Mouse (Mus musculus): ENCODE results near the gene Ms4a18. TPM values are rescaled to one million over a fixed set of nuclear protein-coding genes. Genes with fewer than 3 reads are reported as not detected.
"Not testable (repeated sequence)": the region's sequence is repeated elsewhere in the genome, so short reads cannot be mapped to it uniquely, and the experiment has no call there.

The Ms4a18 gene
- not detected in 2 replicates for polyA plus RNA-seq (2016; fragmentation: Nextera tagmentation; extraction: Ambion mirVana)

GRCm38 (mm10) chr19:11017891-11018290 lies at the start of gene Ms4a18:
Ms4a18 (minus strand) TSS chr19:11018031.
- no peak within 1 kb of the TSS for H3K4me3 ChIP-seq
- no peaks in the 10 kb centered on the region for H3K36me3 ChIP-seq
- 86% methylated on average over 3 of the region's 3 CpGs for WGBS
- H3K4me1 ChIP-seq = no peaks in the 10 kb centered on the region
- H3K9me3 ChIP-seq (replicated peaks) = no peaks in the 10 kb centered on the region
- H3K27me3 ChIP-seq (ENCODE audit: low read depth, poor library complexity, severe bottlenecking) = no peaks in the 10 kb centered on the region
- no peak within 1 kb of the TSS for H3K27ac ChIP-seq
- DNase-seq (ENCODE audit: low spot score) = no peak

- Histone ChIP-seq H3K4me1 (no peaks in the 10 kb centered on the region), H3K9me3 (replicated peaks) (no peaks in the 10 kb centered on the region), H3K27me3 (ENCODE audit: low read depth, poor library complexity, severe bottlenecking) (no peaks in the 10 kb centered on the region), H3K36me3 (no peaks in the 10 kb centered on the region), H3K27ac (no peak overlapping the region), H3K4me3 (no peak overlapping the region)
- 87% methylated on average over 2 of the region's 2 CpGs for WGBS
- no peak for DNase-seq (ENCODE audit: low spot score)
These were observed 47.5 kb upstream of the Ms4a18 start for GRCm38 (mm10) chr19:11065202-11065875.

GRCm38 (mm10) chr19:11060900-11061299 lies 43.1 kb upstream of the Ms4a18 start:
- no peak for DNase-seq (ENCODE audit: low spot score)
- Histone ChIP-seq H3K36me3 (no peaks in the 10 kb centered on the region), H3K4me1 (no peaks in the 10 kb centered on the region), H3K9me3 (replicated peaks) (no peaks in the 10 kb centered on the region), H3K27ac (no peak overlapping the region), H3K27me3 (ENCODE audit: low read depth, poor library complexity, severe bottlenecking) (no peaks in the 10 kb centered on the region), H3K4me3 (no peak overlapping the region)
- WGBS = 87% methylated on average over 1 of the region's 1 CpGs

DNA sequence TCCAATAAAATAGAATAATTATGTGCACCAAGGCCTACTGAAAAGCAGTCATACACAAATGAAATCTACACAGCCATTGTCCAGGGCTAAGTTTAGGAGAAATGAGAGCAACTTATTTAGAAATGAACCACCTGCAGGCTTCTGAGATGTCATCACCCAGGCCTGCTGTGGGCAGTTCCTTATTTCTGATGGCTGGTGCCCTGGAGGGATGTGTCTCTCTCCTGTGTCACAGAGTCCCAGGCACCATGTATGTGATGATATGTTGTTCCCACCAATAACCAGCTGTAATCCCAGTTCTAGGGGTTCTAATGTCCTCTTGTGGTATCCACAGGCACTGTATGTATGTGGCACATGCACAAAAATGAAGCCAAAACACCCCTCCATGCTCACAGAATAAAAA lies 42.1 kb upstream of the Ms4a18 start:
- H3K4me1 ChIP-seq = no peaks in the 10 kb centered on the region
- no peaks in the 10 kb centered on the region for H3K9me3 ChIP-seq (replicated peaks)
- no peak for DNase-seq (ENCODE audit: low spot score)
- no peak overlapping the region for H3K4me3 ChIP-seq
- H3K36me3 ChIP-seq = no peaks in the 10 kb centered on the region
- H3K27ac ChIP-seq = no peak overlapping the region
- H3K27me3 ChIP-seq (ENCODE audit: low read depth, poor library complexity, severe bottlenecking) = no peaks in the 10 kb centered on the region

DNA sequence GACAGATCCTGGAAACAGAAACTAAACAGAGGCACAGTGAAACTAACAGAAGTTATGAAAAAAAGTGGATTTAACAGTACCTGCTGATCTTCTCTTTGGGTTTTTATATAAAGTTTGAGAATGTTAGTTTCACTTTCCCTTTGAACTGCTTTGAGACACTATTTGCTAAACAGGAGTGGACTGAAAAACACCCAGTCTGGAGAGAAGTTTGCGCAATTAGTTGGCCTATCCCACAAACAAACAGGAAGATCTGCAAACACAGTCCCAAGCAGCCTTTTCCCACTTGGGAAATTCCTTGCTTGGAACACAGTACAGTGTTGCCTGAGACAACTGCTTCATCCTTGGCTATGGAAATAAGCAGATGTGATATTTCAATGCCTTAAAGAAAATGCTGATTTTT lies 37.9 kb upstream of the Ms4a18 start:
- 93% methylated on average over 1 of the region's 1 CpGs for WGBS

GRCm38 (mm10) chr19:11053277-11053676 lies 35.4 kb upstream of the Ms4a18 start:
- DNase-seq (ENCODE audit: low spot score) = no peak
- H3K4me1 ChIP-seq = peaks cover 5% of the 10 kb centered on the region; the same call in 1 of the 2 replicates
- no peaks in the 10 kb centered on the region for H3K9me3 ChIP-seq (replicated peaks)
- no peak overlapping the region for H3K4me3 ChIP-seq
- H3K27ac ChIP-seq = no peak overlapping the region
- H3K27me3 ChIP-seq (ENCODE audit: low read depth, poor library complexity, severe bottlenecking) = no peaks in the 10 kb centered on the region
- H3K36me3 ChIP-seq = no peaks in the 10 kb centered on the region
- 70% methylated on average over 3 of the region's 3 CpGs for WGBS

More for the DNA sequence above, 37.9 kb upstream of the Ms4a18 start:
- not testable (repeated sequence) for H3K9me3 ChIP-seq (replicated peaks); DNase-seq (ENCODE audit: low spot score); H3K27me3 ChIP-seq (ENCODE audit: low read depth, poor library complexity, severe bottlenecking); H3K4me3 ChIP-seq; H3K4me1 ChIP-seq; H3K36me3 ChIP-seq; H3K27ac ChIP-seq

DNA sequence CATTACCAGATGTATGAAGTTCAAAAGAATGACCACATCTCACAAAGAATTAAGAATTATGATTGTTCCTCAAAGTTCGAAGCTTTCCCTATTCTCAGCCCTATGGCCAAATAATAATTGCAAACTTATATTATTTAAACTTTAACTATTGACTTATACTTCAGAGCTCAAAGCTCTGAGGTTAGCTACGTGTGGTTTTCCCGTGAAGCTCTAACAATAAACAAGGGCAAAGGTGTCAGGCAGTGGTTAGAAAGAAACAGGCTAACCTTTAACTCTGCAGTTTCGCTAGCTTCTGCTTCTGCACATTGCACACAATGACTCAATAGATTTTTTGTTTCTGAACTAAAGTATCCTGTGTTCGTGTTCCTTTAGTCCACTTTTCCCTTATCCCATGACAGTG lies 35.0 kb upstream of the Ms4a18 start:
- Histone ChIP-seq H3K27ac (no peak overlapping the region), H3K9me3 (replicated peaks) (no peaks in the 10 kb centered on the region), H3K36me3 (no peaks in the 10 kb centered on the region), H3K27me3 (ENCODE audit: low read depth, poor library complexity, severe bottlenecking) (no peaks in the 10 kb centered on the region), H3K4me3 (no peak overlapping the region), H3K4me1 (peaks cover 5% of the 10 kb centered on the region; the same call in 1 of the 2 replicates)
- 72% methylated on average over 5 of the region's 5 CpGs for WGBS
- DNase-seq (ENCODE audit: low spot score) = no peak

DNA sequence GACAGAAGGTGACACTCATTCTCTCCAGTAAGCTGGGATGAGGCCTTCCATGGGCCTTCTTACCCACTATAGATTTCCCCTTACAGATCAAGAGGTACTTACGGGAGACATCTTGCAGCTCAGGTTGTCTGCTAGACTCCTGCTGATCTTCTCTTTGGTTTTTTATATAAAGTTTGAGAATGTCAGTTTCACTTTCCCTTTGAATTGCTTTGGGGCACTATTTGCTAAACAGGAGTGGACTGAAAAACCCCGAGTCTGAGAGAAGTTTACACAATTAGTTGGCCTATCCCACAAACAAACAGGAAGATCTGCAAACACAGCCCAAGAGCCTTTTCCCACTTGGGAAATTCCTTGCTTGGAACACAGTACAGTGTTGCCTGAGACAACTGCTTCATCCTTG lies 32.5 kb upstream of the Ms4a18 start:
- no peak for DNase-seq (ENCODE audit: low spot score)
- H3K4me3 ChIP-seq = no peak overlapping the region
- no peaks in the 10 kb centered on the region for H3K36me3 ChIP-seq
- H3K27me3 ChIP-seq (ENCODE audit: low read depth, poor library complexity, severe bottlenecking) = 0 out of 2 replicates have a peak, but pooled peaks cover 6% of the 10 kb centered on the region
- 66% methylated on average over 2 of the region's 2 CpGs for WGBS
- no peak overlapping the region for H3K27ac ChIP-seq
- no peaks in the 10 kb centered on the region for H3K9me3 ChIP-seq (replicated peaks)
- H3K4me1 ChIP-seq = peaks cover 5% of the 10 kb centered on the region; the same call in 1 of the 2 replicates

GRCm38 (mm10) chr19:11049426-11049825 lies 31.6 kb upstream of the Ms4a18 start:
- DNase-seq (ENCODE audit: low spot score) = no peak
- no peaks in the 10 kb centered on the region for H3K9me3 ChIP-seq (replicated peaks)
- H3K27me3 ChIP-seq (ENCODE audit: low read depth, poor library complexity, severe bottlenecking) = 0 out of 2 replicates have a peak, but pooled peaks cover 6% of the 10 kb centered on the region
- H3K4me1 ChIP-seq = peaks cover 5% of the 10 kb centered on the region; the same call in 1 of the 2 replicates
- H3K36me3 ChIP-seq = no peaks in the 10 kb centered on the region
- H3K27ac ChIP-seq = no peak overlapping the region
- H3K4me3 ChIP-seq = no peak overlapping the region

GRCm38 (mm10) chr19:11048503-11048902 lies 30.7 kb upstream of the Ms4a18 start:
- Histone ChIP-seq H3K27ac (no peak overlapping the region), H3K27me3 (ENCODE audit: low read depth, poor library complexity, severe bottlenecking) (0 out of 2 replicates have a peak, but pooled peaks cover 6% of the 10 kb centered on the region), H3K4me1 (peaks cover 5% of the 10 kb centered on the region; the same call in 1 of the 2 replicates), H3K4me3 (no peak overlapping the region), H3K9me3 (replicated peaks) (no peaks in the 10 kb centered on the region), H3K36me3 (no peaks in the 10 kb centered on the region)
- DNase-seq (ENCODE audit: low spot score) = no peak
- 74% methylated on average over 1 of the region's 1 CpGs for WGBS

GRCm38 (mm10) chr19:11048009-11048408 lies 30.2 kb upstream of the Ms4a18 start:
- Histone ChIP-seq H3K4me1 (peaks cover 5% of the 10 kb centered on the region; the same call in 1 of the 2 replicates), H3K27me3 (ENCODE audit: low read depth, poor library complexity, severe bottlenecking) (0 out of 2 replicates have a peak, but pooled peaks cover 6% of the 10 kb centered on the region), H3K27ac (no peak overlapping the region), H3K4me3 (no peak overlapping the region), H3K9me3 (replicated peaks) (no peaks in the 10 kb centered on the region), H3K36me3 (no peaks in the 10 kb centered on the region)
- DNase-seq (ENCODE audit: low spot score) = no peak
- WGBS = 87% methylated on average over 6 of the region's 6 CpGs

DNA sequence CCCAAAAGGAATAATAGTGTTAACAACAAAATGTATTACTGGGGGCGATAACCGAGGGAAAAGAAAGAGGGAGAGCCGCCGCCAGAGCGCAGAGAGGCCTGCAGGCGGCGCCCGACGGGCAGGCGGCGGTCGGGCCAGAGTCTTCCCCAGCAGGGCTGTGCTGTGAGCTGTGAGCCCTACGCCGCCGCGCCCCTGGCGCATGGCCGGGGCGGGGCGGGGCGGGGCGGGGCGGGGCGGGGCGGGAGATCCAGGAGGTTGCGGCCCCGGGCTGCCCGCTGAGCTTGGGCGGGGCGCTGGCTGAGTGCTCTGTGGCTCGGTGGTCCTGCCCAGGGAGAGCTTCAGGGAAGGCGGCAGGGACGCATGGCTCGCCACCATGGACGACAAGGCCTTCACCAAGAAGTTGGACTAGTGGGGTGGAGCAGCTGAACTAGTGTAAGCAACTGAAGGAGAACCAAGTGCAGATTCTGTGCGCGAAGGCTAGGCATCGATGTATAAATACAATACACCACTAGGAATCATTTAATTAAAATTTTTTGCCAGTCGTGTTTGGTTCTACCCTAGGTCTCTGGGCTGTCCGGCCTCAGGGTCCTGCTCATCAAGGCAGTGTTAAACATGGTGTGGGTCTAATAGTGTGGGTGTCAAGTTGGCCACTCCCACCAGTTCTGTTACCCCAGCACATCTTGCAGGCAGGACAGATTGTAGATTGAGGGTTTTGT lies 27.3 kb upstream of the Ms4a18 start:
- Histone ChIP-seq H3K27ac (0 out of 2 replicates have a peak overlapping the region, but pooled peaks have one; percentile 43), H3K27me3 (ENCODE audit: low read depth, poor library complexity, severe bottlenecking) (0 out of 2 replicates have a peak, but pooled peaks cover 6% of the 10 kb centered on the region), H3K4me1 (no peaks in the 10 kb centered on the region), H3K9me3 (replicated peaks) (no peaks in the 10 kb centered on the region), H3K36me3 (no peaks in the 10 kb centered on the region), H3K4me3 (peak overlapping the region; percentile 42)
- 8% methylated on average over 34 of the region's 40 CpGs for WGBS
- peak; percentile 83 for DNase-seq (ENCODE audit: low spot score)

DNA sequence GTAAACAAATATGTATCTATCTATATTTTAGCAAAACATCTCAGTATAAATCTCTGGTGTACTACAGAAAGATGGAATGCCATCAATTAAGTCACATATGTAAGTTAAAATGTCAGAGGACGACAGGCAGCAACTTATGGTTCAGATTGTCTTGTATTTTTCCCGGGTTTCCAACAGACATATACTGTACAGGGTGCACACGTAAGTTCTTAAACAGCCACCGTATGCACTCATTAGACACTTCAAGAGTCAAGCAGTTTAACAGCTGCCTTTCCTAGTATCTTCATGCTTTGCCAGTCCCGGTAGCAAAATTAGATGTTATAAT lies 26.8 kb upstream of the Ms4a18 start:
- H3K36me3 ChIP-seq = no peaks in the 10 kb centered on the region
- no peak for DNase-seq (ENCODE audit: low spot score)
- no peaks in the 10 kb centered on the region for H3K9me3 ChIP-seq (replicated peaks)
- peak overlapping the region; percentile 42 for H3K4me3 ChIP-seq
- WGBS = 39% methylated on average over 5 of the region's 5 CpGs
- H3K27me3 ChIP-seq (ENCODE audit: low read depth, poor library complexity, severe bottlenecking) = 0 out of 2 replicates have a peak, but pooled peaks cover 6% of the 10 kb centered on the region
- H3K4me1 ChIP-seq = no peaks in the 10 kb centered on the region
- H3K27ac ChIP-seq = no peak overlapping the region
